Mouse (Mus musculus) embryo, embryonic 9.5 days (tissue): ENCODE measurements around the gene Vill.

Experiments
- DNase-seq: peaks from one replicate; pipeline ENCODE4 v3.0.0-alpha.2; 2017; ENCODE audit errors: extremely low spot score

Vill gene

DNA sequence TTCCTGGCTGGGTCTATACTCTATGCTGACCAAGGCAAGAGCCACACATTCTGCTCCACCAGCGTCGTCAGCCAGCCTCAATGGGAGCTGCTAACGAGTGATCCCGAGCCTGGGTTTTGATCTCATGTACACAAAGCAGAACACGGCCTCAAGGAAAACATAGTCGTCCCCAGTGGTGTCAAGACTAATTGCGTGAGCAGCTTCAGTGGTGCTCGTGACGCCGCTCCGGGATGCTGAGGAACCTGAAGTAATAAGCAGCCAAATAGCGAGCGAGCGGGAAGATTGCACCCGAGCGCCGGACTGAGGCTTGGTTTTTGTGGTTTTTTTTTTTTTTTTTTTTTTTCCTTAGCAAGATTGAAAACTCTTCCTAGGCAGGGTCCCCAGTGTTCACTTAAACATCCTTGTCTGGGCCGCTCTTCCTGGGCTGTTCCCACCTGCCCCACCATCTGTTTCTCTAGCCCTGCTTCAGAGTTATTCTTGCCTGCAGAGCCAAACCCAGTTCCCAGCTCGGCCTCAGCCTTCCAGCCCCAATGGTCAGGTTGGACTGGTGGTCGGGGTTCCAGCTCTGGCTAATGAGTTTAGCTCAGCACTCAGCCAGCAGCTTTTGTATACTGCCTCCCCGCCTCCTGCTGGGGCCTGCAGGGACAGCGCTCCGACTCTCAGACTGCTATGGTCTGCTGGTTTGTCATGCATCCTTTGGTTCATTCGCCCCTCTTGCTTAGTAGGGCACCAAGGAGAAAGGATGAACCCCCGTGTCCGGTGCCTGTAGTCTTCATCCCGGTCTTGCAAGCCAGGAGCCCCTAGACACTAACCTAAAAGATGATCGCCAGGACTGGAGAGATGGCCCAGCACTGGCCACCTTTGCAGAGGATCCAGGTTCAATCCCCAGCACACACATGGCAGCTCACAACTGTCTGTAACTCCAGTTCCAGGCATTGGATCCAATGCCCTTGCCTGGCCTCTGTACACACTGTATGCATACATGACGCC, 17.6 kb upstream of the Vill start:
- DNase-seq: no peak

DNA sequence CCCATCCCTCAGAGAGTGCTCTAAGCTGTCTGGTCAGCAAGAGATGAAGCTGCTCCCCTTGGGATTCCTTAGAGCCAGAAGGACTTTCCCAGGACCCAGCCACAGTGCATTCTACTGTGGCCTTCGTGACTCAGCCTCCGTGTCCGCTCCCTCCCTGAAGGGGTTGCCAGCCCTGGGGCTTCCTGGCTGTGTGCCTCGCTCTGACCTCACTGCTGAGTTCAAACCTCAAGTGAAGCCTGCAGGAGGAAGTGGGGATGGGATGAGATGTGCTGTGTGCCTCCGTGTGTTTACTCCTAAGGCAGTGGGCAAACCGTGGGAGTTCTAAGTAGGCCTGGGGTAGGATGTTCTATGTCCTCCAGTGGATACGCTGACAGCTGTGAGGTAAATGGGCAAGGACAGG, 16.7 kb upstream of the Vill start:
- no peak for DNase-seq

DNA sequence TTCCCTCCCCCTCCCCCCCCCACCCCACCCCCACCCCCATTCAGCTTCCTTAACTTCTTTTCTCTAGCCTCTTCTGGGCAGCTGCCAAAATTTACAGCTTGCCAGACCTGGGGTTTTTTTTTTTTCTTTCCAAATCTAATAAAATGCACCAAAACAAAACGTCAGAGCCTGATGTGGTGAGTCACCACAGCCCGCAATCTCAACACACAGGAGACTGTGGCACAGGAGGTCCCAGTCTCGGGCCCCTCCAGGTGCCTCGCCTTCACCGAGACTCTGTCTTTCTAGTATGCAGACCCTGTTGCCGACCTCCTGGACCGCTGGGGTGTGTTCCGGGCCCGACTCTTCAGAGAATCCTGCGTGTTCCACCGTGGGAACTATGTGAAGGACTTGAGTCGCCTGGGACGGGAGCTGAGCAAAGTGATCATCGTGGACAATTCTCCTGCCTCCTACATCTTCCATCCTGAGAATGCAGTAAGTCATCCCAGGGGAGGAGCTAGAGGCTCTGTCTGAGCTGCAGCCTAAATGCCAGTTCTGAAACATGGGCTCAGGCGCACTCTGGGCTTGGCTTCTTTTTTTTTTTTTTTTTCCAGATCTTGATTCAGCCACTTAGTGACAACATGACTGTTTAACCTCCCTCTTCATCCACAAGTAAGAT, 15.4 kb upstream of the Vill start:
- DNase-seq: no peak

DNA sequence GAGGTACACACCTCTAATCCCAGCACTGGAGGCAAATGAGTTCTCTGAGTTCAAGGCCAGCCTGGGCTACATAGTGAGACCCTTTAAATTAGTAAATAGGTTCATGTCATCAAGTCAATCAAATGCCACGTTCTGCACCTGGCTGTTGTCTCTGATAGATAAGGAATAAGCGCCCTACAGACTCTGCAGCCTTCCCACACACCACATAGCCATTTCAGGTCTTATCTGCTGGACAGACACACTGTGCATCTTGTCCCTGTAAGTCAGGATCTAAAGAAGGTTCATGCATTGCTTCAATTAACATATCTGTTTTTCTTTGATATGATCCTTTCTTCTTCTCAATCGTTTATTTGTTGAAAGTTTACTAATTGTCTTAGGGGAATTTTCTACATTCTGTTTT, 14.0 kb upstream of the Vill start:
- DNase-seq: no peak

DNA sequence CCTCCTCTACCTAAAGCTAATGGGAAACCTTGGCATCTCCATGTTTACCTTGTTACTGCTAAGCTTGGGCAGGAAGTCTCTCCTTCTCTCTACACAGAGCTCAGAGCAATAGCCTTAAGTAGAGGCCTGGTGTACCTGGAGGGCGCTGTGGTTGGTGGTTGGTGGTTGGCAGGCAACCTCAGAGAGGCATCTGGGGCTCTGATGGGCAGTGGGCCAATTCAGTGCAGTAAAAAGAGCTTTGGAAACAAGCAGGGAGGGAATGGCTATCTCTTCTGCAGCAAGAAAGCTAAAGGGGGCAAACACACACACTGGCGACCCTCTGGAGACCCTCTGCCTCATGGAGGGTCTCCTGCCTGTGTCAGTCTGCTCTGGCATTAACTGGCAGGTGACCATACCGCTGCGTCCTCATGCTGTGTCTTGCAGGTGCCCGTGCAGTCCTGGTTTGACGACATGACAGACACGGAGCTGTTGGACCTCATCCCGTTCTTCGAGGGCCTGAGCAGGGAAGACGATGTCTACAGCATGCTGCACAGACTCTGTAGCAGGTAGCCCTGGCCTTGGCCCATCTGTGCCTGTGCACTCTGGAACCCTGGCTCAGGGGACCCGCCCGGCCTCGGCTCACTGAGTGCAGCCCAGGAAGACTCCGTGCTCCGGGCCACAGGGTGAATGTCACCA, 12.3 kb upstream of the Vill start:
- no peak for DNase-seq

DNA sequence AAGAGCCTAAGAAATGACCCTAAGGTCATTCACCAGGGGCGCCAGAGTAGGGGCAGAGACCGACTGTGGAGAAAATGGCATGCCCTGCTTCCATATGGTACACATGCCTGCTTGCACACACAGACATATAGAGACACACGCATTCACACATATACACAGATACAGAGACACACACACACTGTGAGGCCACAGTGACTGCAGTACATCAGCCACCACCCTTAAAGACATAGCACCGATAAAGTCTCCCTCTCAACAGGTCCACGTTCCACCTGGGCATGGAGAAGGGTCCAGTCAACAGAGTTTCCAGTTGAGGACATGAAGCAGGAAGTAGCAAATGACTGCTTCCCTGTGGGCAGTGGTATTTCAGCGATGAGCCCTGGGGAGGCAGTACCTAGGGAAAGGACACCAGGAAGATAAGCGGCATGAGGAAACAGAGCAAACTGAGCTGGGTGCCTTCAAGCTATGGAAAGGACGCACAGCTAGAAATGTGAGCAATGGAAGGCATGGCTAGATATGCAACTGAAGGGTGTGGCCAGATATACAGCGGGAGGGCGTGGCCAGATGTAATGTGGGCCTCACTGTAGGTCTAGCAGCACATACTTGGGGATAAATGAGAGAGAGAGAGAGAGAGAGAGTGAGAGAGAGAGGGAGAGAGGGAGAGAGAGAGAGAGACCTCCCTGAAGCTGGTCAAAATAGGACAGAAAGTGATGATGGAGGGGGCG, 4.2 kb upstream of the Vill start:
- DNase-seq: no peak

DNA sequence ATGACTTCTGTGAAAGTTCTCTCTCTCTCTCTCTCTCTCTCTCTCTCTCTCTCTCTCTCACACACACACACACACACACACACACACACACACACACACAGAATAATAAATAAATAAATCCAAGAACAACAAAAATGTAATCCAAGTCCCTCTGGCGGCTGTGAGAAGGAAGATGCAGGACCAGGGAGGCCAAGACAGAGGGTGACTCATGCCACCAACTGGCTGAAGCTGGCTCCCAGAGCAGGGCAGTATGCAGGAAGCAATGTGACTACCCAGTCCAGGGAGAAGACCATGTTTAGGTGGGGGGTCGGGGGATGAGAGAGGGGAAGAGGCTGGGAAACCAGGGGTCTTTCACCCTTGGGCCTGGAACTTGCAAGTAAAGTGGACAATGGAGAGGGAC, 1.4 kb upstream of the Vill start:
- no peak for DNase-seq

DNA sequence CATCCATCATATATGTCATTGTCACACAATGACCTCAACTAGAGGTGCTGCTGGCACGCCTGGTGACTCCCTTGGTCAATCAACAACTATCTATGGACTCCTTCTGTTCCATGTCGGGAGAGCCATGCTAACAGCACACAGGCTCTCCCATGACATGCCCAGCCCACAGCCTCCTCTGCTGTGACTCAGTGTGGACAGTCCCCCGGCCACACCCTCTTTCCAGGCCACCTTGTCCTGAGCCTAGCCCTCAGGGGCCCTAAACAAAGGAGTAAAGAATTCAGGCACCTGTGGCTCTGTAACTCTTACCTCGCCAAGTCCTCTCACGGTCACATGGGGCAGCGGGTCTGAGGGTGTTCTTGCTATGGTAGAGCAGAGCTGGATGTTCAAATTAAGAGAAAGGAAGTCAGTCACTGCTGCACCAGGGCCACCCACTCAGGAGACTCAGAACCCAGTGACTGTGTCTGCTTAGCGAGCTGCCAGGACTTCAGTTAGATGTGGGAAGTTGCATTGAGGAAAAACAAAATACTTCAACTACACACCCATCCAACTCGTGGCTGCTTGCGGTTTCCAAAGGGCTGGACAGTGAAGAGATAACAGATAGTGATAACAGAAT, 1.5 kb downstream of the Vill start:
- DNase-seq: no peak

DNA sequence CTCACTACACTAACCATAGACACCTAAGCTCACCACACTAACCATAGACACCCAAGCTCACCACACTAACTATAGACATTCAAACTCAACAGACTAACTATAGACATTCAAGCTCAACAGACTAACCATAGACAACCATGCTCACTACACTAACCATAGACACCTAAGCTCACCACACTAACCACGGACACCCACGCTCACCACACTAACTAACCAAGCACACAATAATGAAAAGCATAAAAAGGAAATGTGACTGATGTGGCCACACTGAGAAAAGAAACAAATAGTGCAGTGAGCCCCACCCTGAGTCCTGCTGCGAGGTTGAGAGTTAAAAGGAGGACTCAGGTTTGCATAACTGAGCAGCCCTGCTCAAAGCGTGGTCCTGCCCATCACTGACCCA, 2.8 kb downstream of the Vill start:
- no peak for DNase-seq

DNA sequence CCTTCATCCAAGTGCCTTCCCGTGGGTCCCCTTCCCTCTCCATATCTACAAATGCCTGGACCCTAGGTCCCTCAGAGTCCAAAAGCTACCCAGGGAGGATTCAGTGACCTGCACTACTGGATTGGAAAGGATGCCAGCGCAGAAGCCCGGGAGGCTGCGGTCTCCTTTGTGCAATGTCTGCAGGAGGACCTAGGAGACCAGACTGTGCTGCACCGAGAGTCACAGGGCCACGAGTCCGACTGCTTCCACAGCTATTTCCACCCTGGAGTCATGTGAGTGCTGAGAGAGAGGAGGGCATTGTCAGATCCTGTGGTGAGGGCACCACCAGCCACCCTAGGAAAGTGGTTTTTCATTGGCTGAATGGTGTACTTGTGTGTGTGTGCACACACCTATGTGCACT, 5.7 kb downstream of the Vill start:
- DNase-seq: no peak

GRCm38 (mm10) chr9:119060701-119061100, 8.1 kb downstream of the Vill start:
- DNase-seq: no peak

GRCm38 (mm10) chr9:119063036-119063644, 10.6 kb downstream of the Vill start:
- no peak for DNase-seq

DNA sequence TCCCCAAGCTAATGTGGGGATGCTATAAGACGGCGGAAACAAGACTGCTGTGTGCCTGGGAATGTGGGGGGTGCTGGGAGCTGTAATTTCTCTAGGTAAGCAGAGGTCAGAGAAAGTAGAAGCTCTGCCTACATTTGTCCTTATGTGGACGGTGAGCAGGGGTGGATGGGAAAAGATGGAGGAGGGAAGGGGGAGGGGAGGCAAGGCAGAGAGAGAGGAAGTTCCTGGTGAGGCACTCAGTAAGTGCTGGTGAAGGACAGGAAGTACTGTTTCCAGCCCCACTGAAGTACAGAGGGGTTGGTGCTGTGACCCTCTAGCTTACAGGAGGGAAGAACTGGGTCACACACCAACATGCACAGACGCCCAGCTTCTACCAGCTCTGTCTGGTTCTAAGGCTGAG, 11.7 kb downstream of the Vill start:
- DNase-seq: no peak

DNA sequence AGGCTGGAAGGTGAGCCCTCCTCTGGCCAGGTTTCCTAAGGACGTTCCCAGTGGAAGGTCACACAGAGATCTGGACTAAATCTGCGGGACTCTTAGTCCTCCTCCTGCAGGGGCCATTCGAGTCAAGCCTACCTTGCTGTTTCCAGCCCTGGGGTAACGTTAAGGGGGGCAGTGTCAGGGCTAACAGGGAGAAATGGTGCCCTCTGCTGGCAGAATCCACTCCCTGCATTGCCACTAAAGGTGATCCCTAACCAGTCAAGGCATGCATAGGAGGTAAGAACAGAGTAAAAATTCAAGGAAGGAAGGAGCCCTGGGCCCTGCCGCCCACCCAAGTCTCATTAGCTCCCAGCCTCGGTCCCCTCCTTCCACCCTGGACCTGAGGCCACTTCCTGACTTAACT, 15.0 kb downstream of the Vill start:
- peak; percentile 81 for DNase-seq

GRCm38 (mm10) chr9:119068266-119068665, 15.7 kb downstream of the Vill start:
- DNase-seq: no peak

- DNase-seq: no peak
Measured at GRCm38 (mm10) chr9:119070173-119070825, 17.7 kb downstream of the Vill start.

GRCm38 (mm10) chr9:119071786-119072185, 19.2 kb downstream of the Vill start:
- no peak for DNase-seq

DNA sequence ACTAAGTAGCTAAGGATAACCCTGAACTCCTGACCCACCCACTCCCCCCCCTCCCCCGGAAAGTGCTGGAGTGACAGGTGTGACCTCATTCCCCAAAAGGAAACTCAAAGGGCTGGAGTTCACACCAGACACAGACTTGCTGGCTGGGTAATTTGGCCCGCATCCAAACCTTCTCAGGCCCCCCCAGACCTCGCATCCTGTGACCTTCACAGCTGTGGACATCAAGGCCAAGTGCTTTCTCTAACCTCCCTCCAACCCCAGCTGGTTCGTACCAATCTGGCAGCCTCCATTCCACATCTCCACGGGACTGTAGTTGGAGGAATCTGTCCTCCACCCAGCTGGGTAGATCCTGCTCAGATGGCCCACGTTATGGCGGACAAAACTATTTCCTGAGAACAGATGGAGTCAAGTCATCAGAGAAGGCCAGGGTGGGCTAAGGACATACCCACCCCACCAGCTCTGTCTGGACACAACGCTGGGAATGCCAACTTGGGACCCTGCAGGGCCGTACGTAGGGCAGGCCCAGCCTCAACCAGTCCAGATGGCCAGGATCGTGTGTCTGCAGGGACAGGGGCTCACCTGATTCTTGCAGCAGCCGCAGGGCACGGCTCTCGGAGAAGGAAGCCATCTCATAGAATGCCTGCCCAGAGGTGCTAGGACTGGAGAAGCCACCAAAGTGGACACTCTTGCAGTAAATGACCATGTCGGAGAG, 20.8 kb downstream of the Vill start:
- no peak for DNase-seq

GRCm38 (mm10) chr9:119075685-119076084, 23.1 kb downstream of the Vill start:
- no peak for DNase-seq
